Mouse (Mus musculus) lung, postnatal 36 days (tissue): ENCODE data around the gene Olfr1392.
"Not testable (repeated sequence)": the region's sequence is repeated elsewhere in the genome, so short reads cannot be mapped to it uniquely, and the experiment has no call there.

Experiments used
- DNase-seq: peaks from one replicate; pipeline ENCODE4 v3.0.0; 2022; ENCODE audit warnings: mixed read lengths

Gene Olfr1392

GRCm38 (mm10) chr11:49284982-49285381, at the start of gene Olfr1392:
Gene Olfr1392 (plus strand): TSS chr11:49285282.
- DNase-seq: not testable (repeated sequence)

GRCm38 (mm10) chr11:49235459-49236207, 49.4 kb upstream of the Olfr1392 start:
- DNase-seq: no peak

GRCm38 (mm10) chr11:49236891-49237290, 48.2 kb upstream of the Olfr1392 start:
- no peak for DNase-seq

DNA sequence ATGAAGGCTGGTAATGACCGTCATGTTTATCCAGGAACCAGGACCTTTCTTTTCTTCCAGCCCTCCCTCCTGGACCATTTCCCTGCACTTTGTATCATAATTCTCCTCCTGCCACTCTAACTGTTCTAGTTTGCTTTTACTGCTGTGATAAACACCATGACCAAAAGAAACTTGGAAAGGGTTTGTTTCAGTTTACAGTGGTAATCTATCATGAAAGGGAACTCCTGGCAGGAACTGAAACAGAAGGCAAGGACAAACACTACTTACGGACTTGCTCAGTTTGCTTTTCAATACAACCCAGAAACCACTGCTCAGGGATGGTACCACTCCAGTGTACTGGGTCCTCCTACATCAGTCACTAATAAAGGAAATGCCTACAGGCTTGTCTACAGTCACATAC, 47.5 kb upstream of the Olfr1392 start:
- no peak for DNase-seq

DNA sequence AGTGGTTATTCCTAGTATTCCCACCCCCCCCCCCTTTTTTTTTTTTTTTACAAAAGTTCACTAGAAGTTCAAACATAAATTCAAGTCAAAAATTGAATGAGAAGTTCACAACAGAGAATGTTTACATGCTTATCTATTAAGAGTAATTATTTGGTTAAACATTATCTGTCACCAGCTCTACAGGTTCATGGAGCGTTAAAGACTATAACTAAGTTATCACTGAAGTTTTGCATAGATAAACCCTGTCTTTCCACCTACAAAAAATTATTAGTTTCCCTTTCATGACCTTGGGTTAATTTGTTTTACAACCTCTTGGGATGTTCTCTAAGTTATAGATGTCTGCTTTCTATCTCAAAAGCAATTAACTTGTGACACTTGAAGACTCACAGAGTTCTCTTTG, 44.8 kb upstream of the Olfr1392 start:
- DNase-seq: no peak

DNA sequence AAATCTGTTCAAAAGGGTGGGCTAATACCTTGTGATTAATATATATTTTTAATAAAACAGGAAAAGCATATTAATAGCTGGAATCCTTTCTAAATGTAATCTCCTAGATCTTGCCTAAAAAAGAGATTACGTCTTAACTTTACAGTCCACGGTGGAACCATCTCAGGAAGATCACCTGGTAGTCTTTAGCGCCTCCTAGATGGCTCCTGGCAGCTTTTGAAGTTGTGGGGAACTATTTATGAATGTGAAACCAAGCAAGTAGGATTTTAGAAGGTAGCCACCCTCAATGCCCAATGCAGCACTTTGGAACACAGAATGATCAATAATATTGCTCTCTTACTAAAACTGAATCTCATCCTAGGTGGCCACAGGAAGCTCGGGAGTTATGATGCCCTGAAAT, 44.2 kb upstream of the Olfr1392 start:
- DNase-seq: no peak

GRCm38 (mm10) chr11:49241471-49241870, 43.6 kb upstream of the Olfr1392 start:
- DNase-seq: no peak

DNA sequence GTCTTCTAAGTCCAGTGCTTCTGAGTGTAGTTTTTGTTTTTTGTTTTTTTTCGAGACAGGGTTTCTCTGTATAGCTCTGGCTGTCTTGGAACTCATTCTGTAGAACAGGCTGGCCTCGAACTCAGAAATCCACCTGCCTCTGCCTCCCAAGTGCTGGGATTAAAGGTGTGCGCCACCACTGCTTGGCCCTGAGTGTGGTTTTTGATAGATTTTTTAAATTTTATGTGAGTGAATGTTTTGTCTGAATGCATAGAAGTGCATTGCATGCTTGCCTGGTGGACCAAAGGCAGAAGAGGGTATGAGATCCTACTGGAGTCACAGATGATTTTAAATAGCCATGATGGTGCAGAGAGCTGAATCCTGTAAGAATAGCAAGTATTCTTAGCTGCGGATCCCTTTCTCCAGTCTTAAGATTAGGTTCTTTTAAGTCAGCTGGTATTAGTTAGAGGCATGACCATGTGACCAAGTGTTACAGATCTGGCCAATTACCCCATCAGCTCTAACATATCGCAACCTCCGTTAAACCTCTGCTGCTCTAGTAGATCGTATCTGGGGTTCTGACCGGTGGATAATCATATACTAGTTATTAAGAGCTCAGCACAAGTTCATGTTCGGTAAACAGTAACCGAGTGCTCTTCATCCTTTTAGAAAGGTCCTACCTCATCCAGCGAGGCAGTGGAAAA, 42.0 kb upstream of the Olfr1392 start:
- no peak for DNase-seq

GRCm38 (mm10) chr11:49243727-49244594, 41.1 kb upstream of the Olfr1392 start, which contains the start of gene Mgat1:
Gene Mgat1 (plus strand): TSS chr11:49244191.
- peak; percentile 97 for DNase-seq

DNA sequence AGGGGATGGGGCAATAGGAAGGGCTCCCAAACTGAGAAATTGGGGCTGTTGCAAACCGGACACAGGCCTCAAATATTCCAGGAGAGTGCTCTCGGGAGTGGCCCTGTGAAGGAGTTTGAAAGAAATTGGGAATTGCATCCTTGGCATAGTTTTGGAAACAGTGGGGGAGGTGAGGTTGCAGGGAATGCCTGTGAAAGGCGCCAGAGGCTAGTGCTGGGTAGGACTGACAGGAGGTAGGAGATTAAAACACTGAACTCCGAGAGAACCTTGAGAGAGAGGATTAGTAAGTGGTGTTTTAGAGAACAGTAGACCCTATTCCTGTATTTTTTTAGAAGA, 40.5 kb upstream of the Olfr1392 start:
- no peak for DNase-seq

GRCm38 (mm10) chr11:49245176-49245575, 39.9 kb upstream of the Olfr1392 start:
- peak; percentile 70 for DNase-seq

DNA sequence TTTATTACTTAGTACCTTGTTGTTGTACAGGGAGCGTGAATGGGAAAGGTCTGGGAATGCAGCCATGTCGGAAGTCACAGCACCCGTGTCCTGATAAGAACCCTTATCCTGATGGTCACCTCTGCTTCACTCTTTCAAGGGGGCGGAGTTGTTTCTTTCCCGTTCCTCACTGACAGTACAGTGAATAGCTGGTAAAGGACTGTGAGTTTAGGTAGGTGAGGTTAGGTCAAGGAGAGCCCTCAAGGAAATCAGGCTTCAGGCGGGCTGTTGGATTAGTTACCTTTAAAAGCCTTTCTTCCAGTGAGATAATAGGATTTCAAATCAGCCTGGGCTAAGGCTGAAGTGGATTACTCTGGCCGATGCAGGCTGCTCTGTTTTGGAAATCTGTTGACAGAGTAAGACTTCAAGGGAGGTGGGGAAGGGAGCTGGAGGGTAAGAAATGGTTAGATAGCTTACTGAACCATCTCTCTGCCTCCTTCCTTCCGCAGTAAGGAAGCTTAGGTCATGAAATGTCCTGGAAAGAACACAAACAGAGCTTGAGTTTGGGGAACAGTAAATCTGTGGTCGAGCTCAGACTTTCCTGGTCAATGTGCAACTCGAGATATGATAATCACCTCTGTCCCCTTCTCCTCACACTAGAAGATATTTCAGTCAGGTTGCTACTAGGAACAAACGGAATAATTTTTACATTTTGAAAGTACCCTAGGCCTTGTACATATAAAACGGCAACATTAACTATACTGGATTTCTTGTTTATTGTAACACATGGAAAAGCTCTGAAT, 39.3 kb upstream of the Olfr1392 start:
- peak; percentile 66 for DNase-seq

GRCm38 (mm10) chr11:49246523-49246922, 38.6 kb upstream of the Olfr1392 start:
- DNase-seq: no peak

DNA sequence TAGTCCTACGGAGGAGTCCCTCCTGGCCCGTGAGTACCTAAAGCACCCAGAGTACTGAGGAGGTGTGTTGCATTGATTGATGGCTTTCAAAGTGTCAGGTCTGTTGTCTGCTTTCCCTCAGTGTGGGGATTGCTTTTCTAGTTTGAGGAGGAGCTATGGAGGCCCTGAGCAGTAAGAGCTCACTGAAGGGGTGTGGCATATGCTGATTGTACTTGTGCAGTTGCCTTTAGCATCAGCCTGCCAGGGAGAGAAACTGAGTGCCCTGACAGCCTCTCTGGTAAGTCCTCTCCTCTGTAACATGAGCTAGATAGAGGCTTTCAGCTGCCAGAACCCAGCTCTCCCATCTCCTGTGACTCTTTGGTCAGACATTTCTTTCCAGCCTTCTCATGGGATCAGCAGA, 37.8 kb upstream of the Olfr1392 start:
- no peak for DNase-seq

DNA sequence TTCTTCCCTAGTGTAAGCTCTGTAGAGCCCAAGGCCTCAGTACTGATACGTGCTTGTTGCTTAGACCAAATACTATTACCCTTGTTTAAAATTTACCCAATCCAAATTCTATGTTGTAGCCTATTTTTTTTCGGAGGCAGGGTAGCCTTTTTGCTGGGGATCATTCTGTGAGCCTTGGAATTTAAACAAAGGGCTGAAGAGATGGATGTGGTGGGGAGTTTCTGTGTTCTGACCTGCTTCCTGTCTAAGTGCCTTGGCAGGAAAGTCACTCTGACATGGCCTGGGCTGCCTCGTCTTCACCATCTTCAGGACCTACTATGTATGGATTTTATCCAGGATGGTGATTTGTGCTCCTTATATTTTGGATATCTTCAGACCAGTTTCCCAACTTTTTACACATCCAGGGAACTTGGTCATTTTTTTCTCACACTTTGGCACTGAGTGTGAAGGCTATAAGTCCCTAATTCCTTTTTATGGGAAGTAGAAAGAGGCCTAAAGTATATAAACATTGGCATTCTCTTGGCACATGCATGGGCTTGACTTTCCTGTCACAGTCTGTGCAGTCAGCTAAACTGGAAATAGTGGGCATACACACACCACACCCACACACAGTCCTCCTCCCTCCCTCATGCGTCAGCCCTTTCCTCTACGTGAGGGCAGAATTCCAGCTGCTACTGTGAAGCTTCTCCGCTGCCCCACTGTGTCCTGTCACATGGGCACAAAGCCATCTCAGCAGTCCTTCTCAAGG, 36.7 kb upstream of the Olfr1392 start:
- peak; percentile 91 for DNase-seq

DNA sequence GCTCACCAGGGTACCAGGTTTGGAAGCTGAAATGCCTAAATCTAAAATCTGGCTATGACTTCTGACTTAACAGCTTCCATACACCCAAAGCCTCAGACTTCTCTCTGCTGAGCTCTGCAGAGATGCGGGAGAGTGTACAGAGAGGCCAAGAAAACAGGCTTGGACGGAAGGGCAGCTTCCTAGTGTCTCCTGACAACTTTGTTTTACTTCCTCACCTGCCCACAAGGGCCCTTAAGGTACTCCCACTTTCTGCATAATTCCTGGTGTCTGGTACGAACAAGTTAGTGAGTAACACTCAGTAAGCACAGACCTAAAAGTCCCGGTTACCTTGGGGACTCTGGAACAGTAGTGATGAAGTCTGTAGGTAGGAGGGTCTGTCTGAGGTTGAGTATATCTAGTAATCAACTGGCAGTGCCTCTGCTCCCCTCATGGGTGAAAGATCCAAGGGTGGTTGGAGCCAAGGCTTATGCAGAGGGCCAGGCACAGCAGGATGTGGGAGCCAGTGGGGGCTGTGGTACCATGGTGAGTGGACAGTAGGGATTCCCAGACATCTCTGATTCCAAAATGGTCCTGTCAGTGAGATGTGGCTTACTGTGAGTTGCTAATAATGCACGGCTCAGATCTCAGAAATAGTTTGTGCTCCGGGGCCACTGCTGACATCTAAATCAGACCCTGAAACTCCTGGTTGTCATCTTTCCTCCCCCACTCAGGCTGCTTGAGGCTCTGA, 35.9 kb upstream of the Olfr1392 start:
- DNase-seq: no peak

- DNase-seq: peak; percentile 62
Measured at GRCm38 (mm10) chr11:49249811-49250421, 35.2 kb upstream of the Olfr1392 start.

GRCm38 (mm10) chr11:49250422-49251379, 34.4 kb upstream of the Olfr1392 start:
- DNase-seq: peak; percentile 96

DNA sequence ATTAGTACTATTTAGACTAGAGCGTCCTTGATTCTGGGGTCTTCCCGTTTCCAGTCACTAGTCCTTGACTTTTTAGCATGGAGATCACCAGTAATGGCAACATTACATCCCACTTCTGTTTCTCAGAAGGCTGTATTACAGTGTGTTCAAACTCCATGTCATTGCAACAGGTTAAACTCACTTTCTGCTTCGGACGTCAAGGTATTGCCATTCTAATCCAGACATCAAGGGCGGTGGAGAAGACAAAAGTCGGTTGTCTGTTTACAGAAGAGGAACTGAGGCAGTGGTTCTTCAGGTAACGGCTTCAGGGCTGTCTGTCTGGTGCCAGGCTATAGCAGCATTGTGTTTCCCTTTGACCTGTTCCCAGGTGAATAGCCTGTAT, 33.7 kb upstream of the Olfr1392 start:
- no peak for DNase-seq

DNA sequence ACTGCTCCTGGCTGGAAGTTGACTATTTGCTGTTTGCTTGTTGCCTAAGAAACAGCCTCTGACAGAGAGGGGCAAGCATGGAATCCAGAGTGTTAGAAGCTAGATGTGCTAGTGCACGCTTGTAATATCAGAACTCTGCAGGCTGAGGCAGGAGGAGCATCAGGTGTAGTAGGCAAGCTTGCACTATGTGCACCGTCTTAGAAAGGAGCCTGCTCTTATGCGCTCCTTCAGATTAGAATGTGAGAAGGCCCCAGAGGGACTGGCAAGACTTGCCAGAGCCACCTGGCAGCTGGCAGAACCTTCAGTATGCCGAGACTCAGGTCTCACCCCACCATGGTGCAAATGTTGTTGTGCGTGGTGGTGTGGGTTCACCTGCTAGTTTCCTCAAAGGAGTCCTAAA, 33.0 kb upstream of the Olfr1392 start:
- no peak for DNase-seq
